Mouse (Mus musculus) layer of hippocampus, adult 2 months (tissue): ENCODE data around the gene Zkscan8. TPM values are rescaled to one million over a fixed set of nuclear protein-coding genes. Genes with fewer than 3 reads are reported as not detected.

ENCODE experiments used
- DNase-seq, 2 experiments: peaks; one replicate each; pipeline ENCODE4 v3.0.0; 2022; ENCODE audit warnings: low spot score in 2 of 2
- H3K27ac ChIP-seq: fragments of 200-600 bp; 2 replicates; pipeline ENCODE4 v1.8.1; 2022
- H3K4me3 ChIP-seq: fragments of 200-600 bp; 2 replicates; pipeline ENCODE4 v1.8.1; 2022; ENCODE audit warnings: mild to moderate bottlenecking
- CTCF ChIP-seq: fragments of 200-600 bp; conservative IDR thresholded peaks from 2 replicates; pipeline ENCODE4 v1.8.1; 2022; ENCODE audit warnings: antibody characterized with exemption, mild to moderate bottlenecking, moderate library complexity
- total RNA-seq, 2 experiments: library from RNA; stranded (reverse); gene quantifications; 2 replicates each; pipeline ENCODE4 v1.2.3; 2021

Zkscan8 gene
- total RNA-seq, 2 experiments from 2014 or later: 20.2 to 23.4 TPM

DNA sequence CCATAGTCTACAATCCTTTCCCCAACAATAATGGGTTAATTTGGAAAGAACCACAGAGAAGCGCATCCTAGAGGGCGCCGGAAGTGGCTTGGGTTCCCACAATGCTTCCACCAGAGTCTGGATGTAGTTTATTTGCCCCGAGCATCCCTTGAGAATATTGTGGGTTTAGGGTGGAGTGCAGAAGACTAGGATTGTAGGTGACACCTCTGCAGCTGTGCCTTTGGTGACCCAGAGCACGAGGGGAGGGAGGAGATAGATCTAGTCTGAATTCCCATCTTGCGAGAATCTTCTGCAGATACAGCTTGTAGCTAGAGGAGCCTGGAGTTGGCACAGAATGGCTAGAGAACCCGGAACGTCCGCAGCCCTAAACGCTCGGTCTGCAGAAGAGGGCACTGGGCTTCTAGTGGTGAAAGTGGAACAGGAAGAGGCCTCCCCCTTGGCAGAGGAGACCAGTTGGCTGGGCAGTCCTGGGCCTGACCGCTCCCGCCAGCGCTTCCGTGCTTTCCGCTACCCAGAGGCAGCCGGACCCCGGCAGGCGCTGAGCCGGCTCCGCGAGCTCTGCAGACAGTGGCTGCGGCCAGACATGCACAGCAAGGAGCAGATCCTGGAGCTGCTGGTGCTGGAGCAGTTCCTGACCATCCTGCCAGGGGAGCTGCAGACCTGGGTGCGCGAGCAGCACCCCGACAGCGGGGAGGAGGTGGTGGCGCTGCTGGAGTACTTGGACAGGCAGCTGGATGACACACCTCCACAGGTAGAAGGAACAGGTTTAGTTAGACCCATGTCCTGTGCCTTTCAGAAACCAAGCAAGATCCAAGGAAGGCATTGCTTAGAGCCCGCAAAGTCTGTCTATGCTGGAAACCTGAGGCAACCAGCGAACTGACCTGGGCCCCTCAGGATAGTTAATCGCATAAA, 51.9 kb downstream of the Zkscan8 start, which contains the start of the genes Zkscan4 and Gm10065:
Gene Zkscan4 (plus strand): TSS at position 149 of the 912 bp plus-strand sequence.
Gene Gm10065 (minus strand): TSS at position 683 of the 912 bp plus-strand sequence.
- DNase-seq: peak; percentile 75 to 78

DNA sequence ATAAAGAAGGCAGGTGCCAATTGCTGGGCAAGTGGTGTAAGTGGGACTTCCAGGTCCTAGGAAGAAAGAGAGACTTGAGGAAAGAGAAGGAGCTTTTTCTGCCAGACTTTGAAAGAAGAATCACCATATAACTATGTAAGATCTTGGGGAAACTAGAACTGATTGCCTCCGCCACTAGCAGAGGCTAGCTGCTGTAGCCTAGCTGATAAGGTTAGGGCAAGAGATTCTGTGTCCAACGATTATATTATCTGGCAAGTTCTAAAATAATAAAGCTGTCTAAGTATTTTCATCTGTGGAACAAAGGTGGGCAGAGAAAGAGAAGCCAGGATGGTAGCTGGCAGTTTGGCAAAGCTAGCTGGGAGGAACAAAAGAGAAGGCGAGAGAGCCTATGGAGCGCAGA, 58.5 kb downstream of the Zkscan8 start:
- Histone ChIP-seq H3K27ac (no peak overlapping the region), H3K4me3 (no peak overlapping the region)
- no peak for DNase-seq
- no peak for TF ChIP-seq CTCF

More for the DNA sequence above, 51.9 kb downstream of the Zkscan8 start, which contains the start of the genes Zkscan4 and Gm10065:
- Histone ChIP-seq H3K27ac (peak within 1 kb of the TSS; percentile 94), H3K4me3 (peak within 1 kb of the TSS; percentile 81)
- peak; percentile 45 for TF ChIP-seq CTCF

DNA sequence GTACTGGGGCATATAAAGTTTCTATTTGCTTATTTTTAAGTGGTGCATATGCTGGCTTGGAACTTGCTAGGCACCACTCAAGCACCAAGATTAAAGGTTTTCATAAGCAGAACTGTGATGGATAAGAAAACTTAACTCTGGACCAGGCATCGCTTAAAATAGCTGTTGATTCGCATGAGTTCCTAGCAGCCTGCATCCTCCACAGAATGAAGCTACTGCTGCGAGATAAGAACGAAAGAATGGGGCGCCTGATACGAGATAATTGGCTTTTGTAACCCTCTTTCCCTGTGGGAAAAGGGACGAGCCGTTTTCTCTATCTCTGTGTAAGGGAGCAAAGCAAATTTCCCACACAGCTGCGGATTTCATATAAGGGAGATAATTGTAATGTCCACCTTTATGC, 61.8 kb downstream of the Zkscan8 start:
- no peak for TF ChIP-seq CTCF
- no peak overlapping the region for H3K27ac ChIP-seq
- DNase-seq: no peak
- no peak overlapping the region; the same call in 1 of the 2 replicates for H3K4me3 ChIP-seq

DNA sequence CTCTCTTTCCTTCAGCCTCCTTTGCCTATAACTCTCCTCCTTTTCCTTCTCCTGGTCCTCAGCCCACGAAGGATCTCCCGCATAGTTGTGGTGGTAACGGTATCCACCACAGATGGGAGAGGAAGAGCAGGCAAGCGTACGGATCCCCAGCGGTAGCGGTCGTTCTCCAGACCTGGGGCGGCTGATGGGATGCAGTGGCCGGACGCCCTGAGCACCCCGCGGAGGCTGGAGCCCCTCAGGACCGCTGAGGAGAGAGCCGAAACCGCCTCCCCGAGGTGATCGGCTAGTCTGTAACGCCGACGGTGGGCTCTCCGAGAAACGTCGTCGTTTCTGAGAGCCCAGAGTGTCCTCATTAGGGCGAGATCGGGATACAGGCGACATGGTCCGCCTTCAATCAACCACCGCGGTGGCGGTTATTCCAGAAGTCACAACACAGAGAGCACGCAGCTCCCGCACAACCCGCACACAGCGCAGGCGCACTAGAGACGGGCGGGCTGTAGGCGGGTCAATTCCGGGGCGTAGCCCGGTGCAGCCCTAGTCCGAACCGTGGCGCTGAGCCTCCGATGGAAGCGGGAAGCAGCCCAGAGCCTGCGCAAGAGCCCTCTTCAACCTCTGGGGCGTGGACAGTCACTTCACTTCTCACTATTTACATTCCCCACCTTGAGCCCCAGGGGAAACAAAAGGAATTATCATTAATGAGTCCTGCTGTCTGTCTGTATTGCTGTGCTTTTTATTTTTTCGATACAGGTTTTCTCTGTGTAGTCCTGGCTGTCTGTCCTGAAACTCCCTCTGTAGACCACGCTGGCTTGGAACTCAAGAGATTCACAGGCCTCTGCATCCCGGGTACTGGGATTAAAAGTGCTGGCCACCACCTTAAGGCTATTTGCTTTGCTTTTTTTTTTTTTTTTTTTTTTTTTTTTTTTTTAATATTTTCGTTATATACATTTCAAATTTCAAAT, 62.6 kb downstream of the Zkscan8 start, which contains the start of gene Nkapl:
Gene Nkapl (minus strand): TSS at position 449 of the 959 bp plus-strand sequence.
- Histone ChIP-seq H3K4me3 (peak within 1 kb of the TSS; percentile 73), H3K27ac (peak within 1 kb of the TSS; percentile 78)
- peak; percentile 71 for DNase-seq
- TF ChIP-seq CTCF: 0 out of 2 replicates have a peak, but pooled peaks have one; percentile 11

DNA sequence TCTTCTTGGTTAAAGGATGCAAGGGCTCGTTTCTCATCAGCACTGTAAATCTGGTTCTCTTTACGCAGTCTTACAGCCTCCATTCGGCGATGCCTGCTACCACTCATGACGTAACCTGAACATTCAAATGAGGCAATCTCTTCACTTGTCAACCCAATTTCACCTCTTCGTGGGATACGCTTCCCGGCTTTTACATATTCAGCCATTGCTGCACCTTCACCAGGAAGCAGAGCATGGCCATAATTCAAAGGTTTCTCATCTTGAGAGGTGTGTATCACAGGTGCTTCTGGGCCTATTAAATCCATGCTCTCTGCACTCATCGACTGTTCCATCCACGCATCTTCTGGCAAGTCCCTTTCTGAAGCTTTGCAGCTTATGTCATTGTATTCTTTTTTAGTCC, 63.6 kb downstream of the Zkscan8 start:
- H3K4me3 ChIP-seq: no peak overlapping the region
- peak in 1 of 2 experiments; percentile 4 for DNase-seq
- no peak for TF ChIP-seq CTCF
- no peak overlapping the region for H3K27ac ChIP-seq

Other genes starting within 250 kb of the Zkscan8 start
- not detected for gene Gpx5, start 238.4 kb downstream of the Zkscan8 start, total RNA-seq
- gene Gpx6, start 219.0 kb downstream of the Zkscan8 start, total RNA-seq: not detected
- not detected for gene Olfr1367, start 184.2 kb downstream of the Zkscan8 start, total RNA-seq
- 1 to 10 TPM; 9.4 to 10.0 TPM for gene Zscan12, start 168.3 kb downstream of the Zkscan8 start, total RNA-seq
- gene Zkscan3, start 128.4 kb downstream of the Zkscan8 start, total RNA-seq: 10 to 100 TPM; 36.0 to 43.5 TPM
- 1 to 10 TPM; 1.1 to 1.6 TPM for gene Pgbd1, start 90.1 kb downstream of the Zkscan8 start, total RNA-seq
- gene Zscan26, start 77.4 kb downstream of the Zkscan8 start, total RNA-seq: 10 to 100 TPM; 55.4 to 55.9 TPM
- under 1 TPM; 0.56 to 0.92 TPM for gene Nkapl, start 62.6 kb downstream of the Zkscan8 start, total RNA-seq
- 1 to 10 TPM; 6.5 TPM for gene Zkscan4, start 52.2 kb downstream of the Zkscan8 start, total RNA-seq
- not detected for gene Gm10065, start 51.7 kb downstream of the Zkscan8 start, total RNA-seq
- gene AK157302, start 35.9 kb downstream of the Zkscan8 start, total RNA-seq: 10 to 100 TPM; 19.4 to 21.2 TPM
- gene Gm11273, start 29.7 kb downstream of the Zkscan8 start, total RNA-seq: 10 to 100 TPM; 59.2 to 60.9 TPM
- gene Olfr1366, start 11.7 kb upstream of the Zkscan8 start, total RNA-seq: not detected
- not detected for gene Olfr1535, start 28.8 kb upstream of the Zkscan8 start, total RNA-seq
- not detected for gene Olfr1364, start 50.6 kb upstream of the Zkscan8 start, total RNA-seq
- not detected for gene Olfr1362, start 82.9 kb upstream of the Zkscan8 start, total RNA-seq
- gene Olfr11, start 111.4 kb upstream of the Zkscan8 start, total RNA-seq: not detected
- gene Olfr1361, start 132.3 kb upstream of the Zkscan8 start, total RNA-seq: not detected
- gene Olfr1360, start 146.3 kb upstream of the Zkscan8 start, total RNA-seq: not detected
- not detected for gene Olfr1359, start 167.0 kb upstream of the Zkscan8 start, total RNA-seq
- 10 to 100 TPM; 25.0 to 36.7 TPM for gene Hist1h2bl, start 185.0 kb upstream of the Zkscan8 start, total RNA-seq
- gene Hist1h2ai, start 185.3 kb upstream of the Zkscan8 start, total RNA-seq: 10 to 100 TPM; 27.6 to 54.9 TPM
- 10 to 100 TPM; 51.3 to 58.2 TPM for gene Hist1h3h, start 186.5 kb upstream of the Zkscan8 start, total RNA-seq
- 1 to 10 TPM; 4.2 to 8.2 TPM for gene Hist1h2bm, start 190.9 kb upstream of the Zkscan8 start, total RNA-seq
- gene Hist1h4j, start 203.9 kb upstream of the Zkscan8 start, total RNA-seq: 10 to 100 TPM; 16.7 to 19.3 TPM
- 100 to 1,000 TPM; 269 to 298 TPM for gene Hist1h4k, start 219.4 kb upstream of the Zkscan8 start, total RNA-seq
- gene Hist1h2ak, start 222.7 kb upstream of the Zkscan8 start, total RNA-seq: 10 to 100 TPM; 15.1 TPM
- 1 to 10 TPM; 8.3 to 9.4 TPM for gene Hist1h2bn, start 223.0 kb upstream of the Zkscan8 start, total RNA-seq
- 1 to 10 TPM; 6.3 to 8.1 TPM for gene Hist1h1b, start 249.5 kb upstream of the Zkscan8 start, total RNA-seq